Mouse (Mus musculus): ENCODE data around the gene Fam173b. TPM values are rescaled to one million over a fixed set of nuclear protein-coding genes. Genes with fewer than 3 reads are reported as not detected.
A peak's percentile ranks its signal among the peaks of the same experiment; 100 is the strongest.
"Not testable (repeated sequence)": the region's sequence is repeated elsewhere in the genome, so short reads cannot be mapped to it uniquely, and the experiment has no call there.

The Fam173b gene
- total and polyA plus RNA-seq, 2 experiments from 2014 or later = 13.4 to 15.1 TPM

GRCm38 (mm10) chr15:31576076-31576475 is 25.6 kb upstream of the Fam173b start:
- WGBS = 71% methylated on average over 5 of the region's 5 CpGs

GRCm38 (mm10) chr15:31581086-31581485 is 20.6 kb upstream of the Fam173b start:
- H3K4me1 ChIP-seq (ENCODE audit: control insufficient read depth, insufficient read depth); H3K4me3 ChIP-seq (ENCODE audit: low read depth, low read length); H3K9me3 ChIP-seq (replicated peaks; ENCODE audit: control insufficient read depth, low read length); H3K36me3 ChIP-seq (replicated peaks; ENCODE audit: control insufficient read depth, insufficient read depth, low read length); DNase-seq (ENCODE audit: low spot score); ATAC-seq (ENCODE audit: insufficient read depth, low read depth); H3K9ac ChIP-seq (replicated peaks; ENCODE audit: low read depth, low read length); H3K4me2 ChIP-seq (ENCODE audit: low read depth, low read length); H3K27ac ChIP-seq (ENCODE audit: low read depth); H3K27me3 ChIP-seq (ENCODE audit: control insufficient read depth, insufficient read depth, low read length): not testable (repeated sequence)
- WGBS = 92% methylated on average over 2 of the region's 2 CpGs

More at GRCm38 (mm10) chr15:31576076-31576475, 25.6 kb upstream of the Fam173b start:
- Histone ChIP-seq H3K9me3 (replicated peaks; ENCODE audit: control insufficient read depth, low read length) (no peaks in the 10 kb centered on the region), H3K4me1 (ENCODE audit: control insufficient read depth, insufficient read depth) (peaks cover 3% of the 10 kb centered on the region; the same call in 1 of the 2 replicates), H3K27ac (ENCODE audit: low read depth) (no peak overlapping the region), H3K36me3 (replicated peaks; ENCODE audit: control insufficient read depth, insufficient read depth, low read length) (no peaks in the 10 kb centered on the region), H3K4me3 (ENCODE audit: low read depth, low read length) (no peak overlapping the region), H3K9ac (replicated peaks; ENCODE audit: low read depth, low read length) (no peak overlapping the region), H3K27me3 (ENCODE audit: control insufficient read depth, insufficient read depth, low read length) (no peaks in the 10 kb centered on the region), H3K4me2 (ENCODE audit: low read depth, low read length) (no peak overlapping the region)
- DNase-seq (ENCODE audit: low spot score) = no peak
- no peak for TF ChIP-seq CTCF (IDR thresholded peaks at IDR 0.05; ENCODE audit: low read depth)
- no peak for TF ChIP-seq EP300 (IDR thresholded peaks at IDR 0.05; ENCODE audit: low read depth)
- ATAC-seq (ENCODE audit: insufficient read depth, low read depth) = no peak

- TF ChIP-seq CTCF (IDR thresholded peaks at IDR 0.05; ENCODE audit: low read depth) (no peak), EP300 (IDR thresholded peaks at IDR 0.05; ENCODE audit: low read depth) (no peak)
These were observed 18.2 kb upstream of the Fam173b start for GRCm38 (mm10) chr15:31583304-31584085.

GRCm38 (mm10) chr15:31585238-31585637 is 16.4 kb upstream of the Fam173b start:
- Histone ChIP-seq H3K36me3 (replicated peaks; ENCODE audit: control insufficient read depth, insufficient read depth, low read length) (peaks cover 10% of the 10 kb centered on the region), H3K4me3 (ENCODE audit: low read depth, low read length) (no peak overlapping the region), H3K9me3 (replicated peaks; ENCODE audit: control insufficient read depth, low read length) (no peaks in the 10 kb centered on the region), H3K4me1 (ENCODE audit: control insufficient read depth, insufficient read depth) (no peaks in the 10 kb centered on the region), H3K9ac (replicated peaks; ENCODE audit: low read depth, low read length) (no peak overlapping the region), H3K4me2 (ENCODE audit: low read depth, low read length) (no peak overlapping the region), H3K27me3 (ENCODE audit: control insufficient read depth, insufficient read depth, low read length) (no peaks in the 10 kb centered on the region), H3K27ac (ENCODE audit: low read depth) (no peak overlapping the region)
- no peak for DNase-seq (ENCODE audit: low spot score)
- WGBS = 37% methylated on average over 7 of the region's 7 CpGs
- ATAC-seq (ENCODE audit: insufficient read depth, low read depth) = no peak
- TF ChIP-seq EP300 (IDR thresholded peaks at IDR 0.05; ENCODE audit: low read depth) = no peak
- no peak for TF ChIP-seq CTCF (IDR thresholded peaks at IDR 0.05; ENCODE audit: low read depth)

More at GRCm38 (mm10) chr15:31583304-31584085, 18.2 kb upstream of the Fam173b start:
- Histone ChIP-seq H3K4me1 (ENCODE audit: control insufficient read depth, insufficient read depth) (no peaks in the 10 kb centered on the region), H3K27ac (ENCODE audit: low read depth) (no peak overlapping the region), H3K27me3 (ENCODE audit: control insufficient read depth, insufficient read depth, low read length) (no peaks in the 10 kb centered on the region), H3K4me2 (ENCODE audit: low read depth, low read length) (no peak overlapping the region), H3K9me3 (replicated peaks; ENCODE audit: control insufficient read depth, low read length) (no peaks in the 10 kb centered on the region), H3K9ac (replicated peaks; ENCODE audit: low read depth, low read length) (no peak overlapping the region), H3K4me3 (ENCODE audit: low read depth, low read length) (no peak overlapping the region), H3K36me3 (replicated peaks; ENCODE audit: control insufficient read depth, insufficient read depth, low read length) (no peaks in the 10 kb centered on the region)
- DNase-seq (ENCODE audit: low spot score) = no peak
- no peak for ATAC-seq (ENCODE audit: insufficient read depth, low read depth)
- WGBS = 86% methylated on average over 13 of the region's 13 CpGs

- ATAC-seq (ENCODE audit: insufficient read depth, low read depth) = no peak
- WGBS = 69% methylated on average over 5 of the region's 5 CpGs
These were observed 15.6 kb upstream of the Fam173b start for GRCm38 (mm10) chr15:31586088-31586487.

GRCm38 (mm10) chr15:31586519-31586918 is 15.1 kb upstream of the Fam173b start:
- WGBS = 5% methylated on average over 4 of the region's 4 CpGs
- Histone ChIP-seq H3K27me3 (ENCODE audit: control insufficient read depth, insufficient read depth, low read length) (no peaks in the 10 kb centered on the region), H3K27ac (ENCODE audit: low read depth) (no peak overlapping the region), H3K9ac (replicated peaks; ENCODE audit: low read depth, low read length) (no peak overlapping the region), H3K4me1 (ENCODE audit: control insufficient read depth, insufficient read depth) (no peaks in the 10 kb centered on the region), H3K36me3 (replicated peaks; ENCODE audit: control insufficient read depth, insufficient read depth, low read length) (peaks cover 23% of the 10 kb centered on the region), H3K4me2 (ENCODE audit: low read depth, low read length) (no peak overlapping the region), H3K9me3 (replicated peaks; ENCODE audit: control insufficient read depth, low read length) (no peaks in the 10 kb centered on the region), H3K4me3 (ENCODE audit: low read depth, low read length) (no peak overlapping the region)
- TF ChIP-seq CTCF (IDR thresholded peaks at IDR 0.05; ENCODE audit: low read depth) = peak; percentile 99
- no peak for TF ChIP-seq EP300 (IDR thresholded peaks at IDR 0.05; ENCODE audit: low read depth)
- DNase-seq (ENCODE audit: low spot score) = peak; percentile 70
- ATAC-seq (ENCODE audit: insufficient read depth, low read depth) = peak; percentile 68

More at GRCm38 (mm10) chr15:31586088-31586487, 15.6 kb upstream of the Fam173b start:
- Histone ChIP-seq H3K9ac (replicated peaks; ENCODE audit: low read depth, low read length) (no peak overlapping the region), H3K27me3 (ENCODE audit: control insufficient read depth, insufficient read depth, low read length) (no peaks in the 10 kb centered on the region), H3K4me2 (ENCODE audit: low read depth, low read length) (no peak overlapping the region), H3K4me3 (ENCODE audit: low read depth, low read length) (no peak overlapping the region), H3K9me3 (replicated peaks; ENCODE audit: control insufficient read depth, low read length) (no peaks in the 10 kb centered on the region), H3K27ac (ENCODE audit: low read depth) (no peak overlapping the region), H3K36me3 (replicated peaks; ENCODE audit: control insufficient read depth, insufficient read depth, low read length) (peaks cover 19% of the 10 kb centered on the region), H3K4me1 (ENCODE audit: control insufficient read depth, insufficient read depth) (no peaks in the 10 kb centered on the region)
- TF ChIP-seq EP300 (IDR thresholded peaks at IDR 0.05; ENCODE audit: low read depth) (no peak), CTCF (IDR thresholded peaks at IDR 0.05; ENCODE audit: low read depth) (no peak)
- no peak for DNase-seq (ENCODE audit: low spot score)
